Mouse (Mus musculus) common myeloid progenitor, adult 5-6 weeks (primary cell): ENCODE measurements at regions not wholly inside any gene's neighbourhood (a gene's known extent, or its start where the extent isn't known, plus 50 kb on each side); places are given as distances from the start of the nearest gene placed in this dataset.
A peak's percentile ranks its signal among the peaks of the same experiment; 100 is the strongest.

Experiments used
- ATAC-seq: replicated peaks from 2 replicates; pipeline ENCODE4 v1.8.0; 2016; ENCODE audit warnings: low read depth, mild to moderate bottlenecking, moderate TSS enrichment, inconsistent platforms; ENCODE audit not compliant: poor library complexity, severe bottlenecking

- ATAC-seq = no peak
Measured at GRCm38 (mm10) chr9:60931290-60931689, 136.9 kb downstream of the Uaca start.

- 0 out of 2 replicates have a peak, but pooled peaks have one; percentile 32 for ATAC-seq
Measured at GRCm38 (mm10) chr9:60936937-60937336, 142.6 kb downstream of the Uaca start.

- peak; percentile 76; the same call in 1 of the 2 replicates for ATAC-seq
Measured at GRCm38 (mm10) chr9:60939858-60940804, 145.8 kb downstream of the Uaca start.

GRCm38 (mm10) chr9:60947363-60947762, 153.0 kb downstream of the Uaca start:
- ATAC-seq = no peak

- ATAC-seq = no peak
Measured at GRCm38 (mm10) chr9:60948531-60949070, 154.3 kb downstream of the Uaca start.

GRCm38 (mm10) chr9:60950161-60950560, 155.8 kb downstream of the Uaca start:
- no peak for ATAC-seq

GRCm38 (mm10) chr9:60951071-60951561, 156.8 kb downstream of the Uaca start:
- ATAC-seq = no peak

- ATAC-seq = no peak
Measured at GRCm38 (mm10) chr9:60957438-60957837, 163.1 kb downstream of the Uaca start.

GRCm38 (mm10) chr9:60959537-60959936, 165.2 kb downstream of the Uaca start:
- no peak for ATAC-seq

GRCm38 (mm10) chr9:60962086-60962485, 167.7 kb downstream of the Uaca start:
- no peak for ATAC-seq

- ATAC-seq = no peak
Measured at GRCm38 (mm10) chr9:60965641-60966040, 171.3 kb downstream of the Uaca start.

GRCm38 (mm10) chr9:60968281-60969031, 174.1 kb downstream of the Uaca start:
- ATAC-seq = no peak

- no peak for ATAC-seq
Measured at GRCm38 (mm10) chr9:60972201-60972910, 178.0 kb downstream of the Uaca start.

GRCm38 (mm10) chr9:60974546-60974945, 180.2 kb downstream of the Uaca start:
- no peak for ATAC-seq

GRCm38 (mm10) chr9:60982383-60983085, 188.2 kb downstream of the Uaca start:
- ATAC-seq = no peak

- no peak for ATAC-seq
Measured at GRCm38 (mm10) chr9:60983246-60983645, 188.9 kb downstream of the Uaca start.

GRCm38 (mm10) chr9:60988113-60988512, 193.8 kb downstream of the Uaca start:
- no peak for ATAC-seq

- no peak for ATAC-seq
Measured at GRCm38 (mm10) chr9:60989670-60990391, 195.5 kb downstream of the Uaca start.

GRCm38 (mm10) chr9:60991509-60991908, 197.2 kb downstream of the Uaca start:
- peak; percentile 98 for ATAC-seq
